Mouse (Mus musculus): ENCODE results near the gene Mboat7. TPM values are rescaled to one million over a fixed set of nuclear protein-coding genes. Genes with fewer than 3 reads are reported as not detected.

Gene Mboat7
- polyA plus RNA-seq, 1 experiment from 2014 or later: 44.5 TPM

DNA sequence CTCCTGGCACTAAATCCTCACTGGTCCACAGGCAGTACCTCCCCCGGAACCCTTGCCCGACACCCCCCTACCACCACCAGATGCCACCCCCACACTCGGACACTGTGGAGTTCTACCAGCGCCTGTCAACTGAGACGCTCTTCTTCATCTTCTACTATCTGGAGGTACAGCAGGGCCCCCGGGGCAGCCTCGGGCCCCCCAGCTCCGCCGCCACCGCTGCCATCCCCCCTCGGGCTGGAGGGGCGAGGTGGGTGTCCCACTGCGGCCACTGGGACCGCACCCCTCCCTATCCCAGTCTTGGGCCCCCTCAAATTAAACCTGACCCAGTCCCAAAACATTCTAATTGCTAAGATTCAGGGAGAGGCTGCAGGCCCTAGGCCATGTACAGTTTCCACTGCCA, 34.7 kb downstream of the Mboat7 start:
- H3K36me3 ChIP-seq (ENCODE audit: control insufficient read depth, insufficient read depth, low read length): peaks cover 55% of the 10 kb centered on the region
- H3K4me3 ChIP-seq (replicated peaks; ENCODE audit: low read length): no peak overlapping the region
- H3K27me3 ChIP-seq (ENCODE audit: control insufficient read depth, insufficient read depth, low read length): no peaks in the 10 kb centered on the region
- WGBS: 94% methylated on average over 14 of the region's 14 CpGs
- no peak overlapping the region for H3K27ac ChIP-seq (ENCODE audit: low read length)
- H3K4me2 ChIP-seq (ENCODE audit: low read depth, low read length): no peak overlapping the region
- H3K4me1 ChIP-seq (ENCODE audit: control insufficient read depth, insufficient read depth, low read length): no peaks in the 10 kb centered on the region; the same call in 1 of the 2 replicates
- H3K9me3 ChIP-seq (replicated peaks; ENCODE audit: control insufficient read depth, low read length): no peaks in the 10 kb centered on the region
- no peak for ATAC-seq (ENCODE audit: insufficient read depth, low FRiP score)
- H3K9ac ChIP-seq (ENCODE audit: low read length): no peak overlapping the region

DNA sequence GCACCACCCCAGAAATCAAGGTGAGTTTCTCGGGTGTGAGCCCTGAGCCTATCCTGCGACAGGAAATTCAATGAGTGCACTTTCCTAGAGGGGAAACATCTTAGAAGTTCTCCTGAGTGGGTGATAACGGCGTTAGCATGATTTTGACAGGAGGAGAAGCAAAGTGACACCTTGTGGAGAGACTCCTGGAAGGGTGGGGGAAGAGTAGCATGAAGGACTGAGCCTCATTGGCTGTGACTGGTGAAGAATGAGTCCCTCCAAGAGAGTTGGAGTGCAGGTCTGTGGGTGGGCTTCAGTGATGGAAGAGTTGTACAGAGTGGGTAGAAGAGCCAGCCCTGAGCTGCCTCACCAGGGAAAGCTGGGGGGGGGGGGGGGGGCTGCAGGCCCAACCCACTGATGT, 36.4 kb downstream of the Mboat7 start:
- peaks cover 59% of the 10 kb centered on the region for H3K36me3 ChIP-seq (ENCODE audit: control insufficient read depth, insufficient read depth, low read length)
- no peak overlapping the region for H3K9ac ChIP-seq (ENCODE audit: low read length)

DNA sequence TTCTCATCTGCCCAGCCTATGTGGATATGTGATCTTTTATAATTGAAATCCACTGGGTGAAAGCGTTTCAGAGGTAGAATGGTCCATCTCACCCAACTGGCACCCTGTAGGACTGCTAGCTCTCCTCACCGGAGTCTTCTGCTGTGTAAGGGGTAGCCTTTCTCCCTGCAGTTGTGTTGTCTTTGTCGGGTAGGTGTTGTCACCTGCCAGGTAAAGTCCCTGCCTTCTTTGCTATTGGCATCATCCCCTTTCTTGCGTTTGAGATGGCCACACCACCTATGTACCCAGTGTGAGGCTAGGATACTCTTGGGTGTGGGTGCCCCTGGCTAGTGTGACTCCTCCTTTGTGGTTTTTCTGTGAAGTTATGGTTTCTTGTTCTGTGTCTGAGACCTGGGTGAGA, 46.7 kb downstream of the Mboat7 start:
- ATAC-seq (ENCODE audit: insufficient read depth, low FRiP score): no peak
- H3K4me3 ChIP-seq (replicated peaks; ENCODE audit: low read length): peak overlapping the region; percentile 91
- H3K9me3 ChIP-seq (replicated peaks; ENCODE audit: control insufficient read depth, low read length): no peaks in the 10 kb centered on the region

More for the DNA sequence above, 36.4 kb downstream of the Mboat7 start:
- Histone ChIP-seq H3K9me3 (replicated peaks; ENCODE audit: control insufficient read depth, low read length) (no peaks in the 10 kb centered on the region), H3K4me2 (ENCODE audit: low read depth, low read length) (no peak overlapping the region), H3K27ac (ENCODE audit: low read length) (no peak overlapping the region), H3K4me1 (ENCODE audit: control insufficient read depth, insufficient read depth, low read length) (no peaks in the 10 kb centered on the region), H3K27me3 (ENCODE audit: control insufficient read depth, insufficient read depth, low read length) (no peaks in the 10 kb centered on the region), H3K4me3 (replicated peaks; ENCODE audit: low read length) (no peak overlapping the region)
- ATAC-seq (ENCODE audit: insufficient read depth, low FRiP score): no peak
- WGBS: 72% methylated on average over 4 of the region's 4 CpGs

DNA sequence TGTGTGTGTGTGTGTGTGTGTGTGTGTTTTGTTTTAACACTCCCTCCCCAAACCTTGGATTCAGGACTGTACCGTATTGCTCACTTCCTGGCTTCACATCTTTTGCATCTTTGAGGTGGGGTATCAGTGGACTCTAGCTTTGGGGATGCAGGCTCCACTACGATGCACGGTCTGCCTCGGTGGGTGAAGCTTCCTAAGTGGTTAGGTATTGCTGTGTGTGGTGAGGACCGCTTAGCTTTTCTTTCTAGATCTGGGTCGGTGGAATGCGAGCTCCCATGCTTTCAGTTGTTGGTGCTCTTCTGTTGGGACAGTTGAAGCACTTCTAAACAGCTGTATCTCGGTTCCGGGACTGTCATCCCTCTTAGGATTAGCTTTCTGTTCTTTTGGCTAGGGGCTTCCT, 47.1 kb downstream of the Mboat7 start:
- Histone ChIP-seq H3K4me3 (replicated peaks; ENCODE audit: low read length) (peak overlapping the region; percentile 91), H3K4me2 (ENCODE audit: low read depth, low read length) (peak overlapping the region; percentile 91), H3K9ac (ENCODE audit: low read length) (peak overlapping the region; percentile 99), H3K27ac (ENCODE audit: low read length) (no peak overlapping the region), H3K4me1 (ENCODE audit: control insufficient read depth, insufficient read depth, low read length) (peaks cover 24% of the 10 kb centered on the region), H3K36me3 (ENCODE audit: control insufficient read depth, insufficient read depth, low read length) (0 out of 2 replicates have a peak, but pooled peaks cover 5% of the 10 kb centered on the region), H3K27me3 (ENCODE audit: control insufficient read depth, insufficient read depth, low read length) (no peaks in the 10 kb centered on the region), H3K9me3 (replicated peaks; ENCODE audit: control insufficient read depth, low read length) (no peaks in the 10 kb centered on the region)
- ATAC-seq (ENCODE audit: insufficient read depth, low FRiP score): no peak
- WGBS: 6% methylated on average over 9 of the region's 9 CpGs

More for the DNA sequence above, 46.7 kb downstream of the Mboat7 start:
- peak overlapping the region; percentile 99 for H3K9ac ChIP-seq (ENCODE audit: low read length)
- H3K27me3 ChIP-seq (ENCODE audit: control insufficient read depth, insufficient read depth, low read length): no peaks in the 10 kb centered on the region
- peaks cover 24% of the 10 kb centered on the region for H3K4me1 ChIP-seq (ENCODE audit: control insufficient read depth, insufficient read depth, low read length)
- no peak overlapping the region for H3K27ac ChIP-seq (ENCODE audit: low read length)
- H3K36me3 ChIP-seq (ENCODE audit: control insufficient read depth, insufficient read depth, low read length): peaks cover 9% of the 10 kb centered on the region; the same call in 1 of the 2 replicates
- peak overlapping the region; percentile 91 for H3K4me2 ChIP-seq (ENCODE audit: low read depth, low read length)
- 58% methylated on average over 4 of the region's 4 CpGs for WGBS

DNA sequence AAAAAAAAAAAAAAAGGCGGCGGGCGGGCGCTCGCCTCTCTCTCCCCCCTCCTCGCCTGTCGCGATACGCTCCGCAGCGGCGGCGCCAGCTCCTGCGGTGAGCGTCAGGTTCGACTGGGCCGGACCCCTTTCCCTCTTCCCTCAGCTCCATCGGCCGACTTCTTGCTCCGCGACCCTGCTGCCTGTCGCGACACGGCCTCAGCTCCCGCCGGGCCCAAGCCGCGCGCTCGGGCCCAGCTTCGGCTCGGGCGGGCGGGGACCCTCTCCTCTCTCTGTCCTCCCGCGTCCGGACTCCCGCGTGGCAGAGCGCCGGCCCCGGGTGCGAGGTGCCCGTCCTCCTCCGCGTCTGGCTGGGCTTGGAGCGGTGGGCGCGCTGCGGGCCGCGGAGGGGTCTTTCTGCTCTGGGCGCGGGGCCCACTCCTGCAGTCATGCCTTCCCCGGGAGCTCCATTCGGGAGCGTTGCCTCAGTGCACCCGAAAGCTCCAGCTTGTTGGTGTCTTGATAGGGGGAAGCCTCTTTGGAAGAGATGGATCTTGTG, 47.8 kb downstream of the Mboat7 start:
- Histone ChIP-seq H3K36me3 (ENCODE audit: control insufficient read depth, insufficient read depth, low read length) (no peaks in the 10 kb centered on the region), H3K27ac (ENCODE audit: low read length) (peak overlapping the region; percentile 93), H3K4me2 (ENCODE audit: low read depth, low read length) (peak overlapping the region; percentile 91), H3K4me3 (replicated peaks; ENCODE audit: low read length) (peak overlapping the region; percentile 91), H3K27me3 (ENCODE audit: control insufficient read depth, insufficient read depth, low read length) (no peaks in the 10 kb centered on the region), H3K4me1 (ENCODE audit: control insufficient read depth, insufficient read depth, low read length) (peaks cover 24% of the 10 kb centered on the region), H3K9me3 (replicated peaks; ENCODE audit: control insufficient read depth, low read length) (no peaks in the 10 kb centered on the region), H3K9ac (ENCODE audit: low read length) (peak overlapping the region; percentile 99)
- no peak for ATAC-seq (ENCODE audit: insufficient read depth, low FRiP score)
- WGBS: 1% methylated on average over 53 of the region's 58 CpGs

DNA sequence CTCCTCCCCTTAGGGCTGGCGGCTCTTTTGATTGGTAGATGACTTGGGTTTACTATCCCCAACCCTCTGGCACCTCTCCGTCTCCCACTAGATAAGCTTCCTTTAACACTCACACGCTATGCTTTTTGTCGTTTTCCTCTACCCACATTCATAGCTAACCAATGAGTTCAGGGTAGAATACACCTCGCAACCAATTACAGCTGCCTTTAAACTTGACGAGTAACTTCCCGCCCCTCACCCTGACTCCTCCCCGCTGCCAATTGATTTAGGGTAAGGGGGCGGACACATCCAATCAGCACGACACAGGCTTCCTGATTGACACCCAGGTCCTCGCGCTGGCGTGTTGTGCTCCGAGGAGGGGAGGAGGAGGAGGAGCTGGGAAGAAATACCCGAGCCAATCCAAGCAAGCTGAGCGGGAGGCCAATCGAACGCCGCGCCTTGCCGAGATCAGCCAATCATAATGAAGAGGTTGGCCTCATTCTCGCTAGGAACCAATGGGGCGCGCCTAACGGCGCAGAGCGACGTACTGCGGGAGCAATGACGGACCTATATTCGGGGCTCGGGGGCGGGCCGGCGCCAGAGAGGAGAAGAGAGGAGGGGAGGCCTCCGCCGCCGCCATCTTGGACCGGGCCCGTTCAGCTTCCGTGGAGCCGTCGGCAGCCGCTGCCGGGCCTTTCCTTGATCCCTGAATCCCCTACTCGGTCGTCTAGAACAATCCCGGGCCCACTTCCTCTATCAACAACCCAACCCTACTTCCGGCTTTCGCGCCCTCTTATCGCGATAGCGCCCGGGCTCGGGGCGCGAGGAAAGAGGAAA, 48.4 kb downstream of the Mboat7 start, which contains the start of gene Cnot3:
TSS of gene Cnot3 (plus strand) at position 597 of the 816 bp plus-strand sequence.
- H3K4me3 ChIP-seq (replicated peaks; ENCODE audit: low read length): peak within 1 kb of the TSS; percentile 91

DNA sequence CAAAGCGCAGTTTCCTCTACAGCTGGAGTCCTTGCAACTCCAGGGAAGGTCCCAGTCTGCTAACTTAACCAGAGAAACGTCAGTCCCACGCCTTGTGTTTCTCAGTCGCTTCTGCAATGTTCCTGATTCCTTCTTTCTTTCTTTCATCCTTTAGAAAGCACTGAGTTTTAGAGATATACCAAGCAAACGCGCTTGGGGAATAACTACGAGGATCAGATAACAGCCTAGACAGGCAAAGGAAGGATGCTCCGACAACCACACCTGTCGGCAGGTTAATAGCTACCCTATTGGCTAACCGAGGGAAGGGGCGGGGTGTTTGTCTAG, 49.0 kb downstream of the Mboat7 start:
- H3K4me1 ChIP-seq (ENCODE audit: control insufficient read depth, insufficient read depth, low read length): peaks cover 24% of the 10 kb centered on the region
- peak overlapping the region; percentile 57 for H3K4me2 ChIP-seq (ENCODE audit: low read depth, low read length)
- H3K27me3 ChIP-seq (ENCODE audit: control insufficient read depth, insufficient read depth, low read length): no peaks in the 10 kb centered on the region
- peak overlapping the region; percentile 47; the same call in 1 of the 2 replicates for H3K9ac ChIP-seq (ENCODE audit: low read length)
- H3K27ac ChIP-seq (ENCODE audit: low read length): peak overlapping the region; percentile 76
- no peak for ATAC-seq (ENCODE audit: insufficient read depth, low FRiP score)
- H3K36me3 ChIP-seq (ENCODE audit: control insufficient read depth, insufficient read depth, low read length): no peaks in the 10 kb centered on the region; the same call in 1 of the 2 replicates
- peak overlapping the region; percentile 53 for H3K4me3 ChIP-seq (replicated peaks; ENCODE audit: low read length)
- H3K9me3 ChIP-seq (replicated peaks; ENCODE audit: control insufficient read depth, low read length): no peaks in the 10 kb centered on the region
- under 1% methylated on average over 11 of the region's 11 CpGs for WGBS

More for the DNA sequence above, 48.4 kb downstream of the Mboat7 start, which contains the start of gene Cnot3:
- H3K27me3 ChIP-seq (ENCODE audit: control insufficient read depth, insufficient read depth, low read length): no peaks in the 10 kb centered on the region
- H3K4me2 ChIP-seq (ENCODE audit: low read depth, low read length): peak within 1 kb of the TSS; percentile 91
- peaks cover 24% of the 10 kb centered on the region for H3K4me1 ChIP-seq (ENCODE audit: control insufficient read depth, insufficient read depth, low read length)
- no peaks in the 10 kb centered on the region for H3K9me3 ChIP-seq (replicated peaks; ENCODE audit: control insufficient read depth, low read length)
- ATAC-seq (ENCODE audit: insufficient read depth, low FRiP score): peak; percentile 98
- WGBS: under 1% methylated on average over 54 of the region's 58 CpGs
- peak within 1 kb of the TSS; percentile 99 for H3K9ac ChIP-seq (ENCODE audit: low read length)
- H3K27ac ChIP-seq (ENCODE audit: low read length): peak within 1 kb of the TSS; percentile 93
- no peaks in the 10 kb centered on the region; the same call in 1 of the 2 replicates for H3K36me3 ChIP-seq (ENCODE audit: control insufficient read depth, insufficient read depth, low read length)

DNA sequence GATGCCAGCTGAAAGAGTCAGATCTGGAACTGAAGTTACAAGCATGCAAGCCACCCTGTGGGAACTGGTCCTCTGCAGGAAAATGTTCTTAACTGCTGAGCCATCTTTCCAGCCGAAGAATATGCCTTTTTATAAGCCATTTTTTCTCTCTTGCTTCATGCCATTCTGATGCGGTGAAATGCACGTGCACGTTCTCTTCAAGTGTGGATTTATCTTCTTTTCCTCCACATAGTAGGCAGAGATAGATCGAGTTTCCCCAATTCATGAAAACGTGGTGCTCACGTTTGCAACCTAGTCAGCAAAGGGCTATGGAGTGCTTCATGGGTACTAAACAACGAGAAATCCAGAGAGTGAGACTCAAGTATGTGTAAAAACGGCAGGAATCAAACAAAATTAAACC, 49.5 kb downstream of the Mboat7 start:
- no peaks in the 10 kb centered on the region for H3K9me3 ChIP-seq (replicated peaks; ENCODE audit: control insufficient read depth, low read length)
- ATAC-seq (ENCODE audit: insufficient read depth, low FRiP score): no peak
- WGBS: 17% methylated on average over 9 of the region's 9 CpGs
- H3K4me1 ChIP-seq (ENCODE audit: control insufficient read depth, insufficient read depth, low read length): peaks cover 24% of the 10 kb centered on the region
- no peaks in the 10 kb centered on the region; the same call in 1 of the 2 replicates for H3K36me3 ChIP-seq (ENCODE audit: control insufficient read depth, insufficient read depth, low read length)
- peak overlapping the region; percentile 53 for H3K4me3 ChIP-seq (replicated peaks; ENCODE audit: low read length)
- peak overlapping the region; percentile 76 for H3K27ac ChIP-seq (ENCODE audit: low read length)
- peak overlapping the region; percentile 47; the same call in 1 of the 2 replicates for H3K9ac ChIP-seq (ENCODE audit: low read length)
- H3K27me3 ChIP-seq (ENCODE audit: control insufficient read depth, insufficient read depth, low read length): no peaks in the 10 kb centered on the region
- H3K4me2 ChIP-seq (ENCODE audit: low read depth, low read length): peak overlapping the region; percentile 57

DNA sequence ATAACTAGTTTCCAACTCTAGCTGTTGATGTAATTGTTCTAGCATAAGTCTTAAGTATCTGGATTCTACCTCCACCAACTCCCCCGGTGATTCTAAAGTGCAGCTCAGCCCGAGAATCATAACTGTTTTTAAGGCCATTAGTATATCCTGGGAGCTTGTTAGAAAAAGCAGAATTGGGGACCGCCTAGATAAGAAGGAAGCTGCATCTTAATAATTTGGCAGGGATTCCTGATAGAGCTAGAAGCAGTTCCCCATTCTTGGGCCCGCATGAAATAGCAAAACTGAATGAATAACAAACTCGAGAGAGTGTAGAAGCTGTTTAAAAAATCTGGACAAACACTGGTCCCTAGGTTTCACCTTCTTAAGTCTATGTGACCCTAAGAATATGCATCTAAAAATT, 49.9 kb downstream of the Mboat7 start:
- ATAC-seq (ENCODE audit: insufficient read depth, low FRiP score): no peak
- no peak overlapping the region; the same call in 1 of the 2 replicates for H3K4me2 ChIP-seq (ENCODE audit: low read depth, low read length)
- H3K27me3 ChIP-seq (ENCODE audit: control insufficient read depth, insufficient read depth, low read length): no peaks in the 10 kb centered on the region
- 62% methylated on average over 5 of the region's 5 CpGs for WGBS
- peaks cover 24% of the 10 kb centered on the region for H3K4me1 ChIP-seq (ENCODE audit: control insufficient read depth, insufficient read depth, low read length)
- H3K36me3 ChIP-seq (ENCODE audit: control insufficient read depth, insufficient read depth, low read length): no peaks in the 10 kb centered on the region; the same call in 1 of the 2 replicates
- no peak overlapping the region for H3K4me3 ChIP-seq (replicated peaks; ENCODE audit: low read length)
- H3K9me3 ChIP-seq (replicated peaks; ENCODE audit: control insufficient read depth, low read length): no peaks in the 10 kb centered on the region
- H3K27ac ChIP-seq (ENCODE audit: low read length): no peak overlapping the region
- no peak overlapping the region for H3K9ac ChIP-seq (ENCODE audit: low read length)

Measured in stomach, embryonic 16.5 days (tissue).